Mouse (Mus musculus): ENCODE results near the gene Mavs. TPM values are rescaled to one million over a fixed set of nuclear protein-coding genes. Genes with fewer than 3 reads are reported as not detected.

The Mavs gene
- total RNA-seq, 2 experiments from 2014 or later = 6.8 to 7.4 TPM

DNA sequence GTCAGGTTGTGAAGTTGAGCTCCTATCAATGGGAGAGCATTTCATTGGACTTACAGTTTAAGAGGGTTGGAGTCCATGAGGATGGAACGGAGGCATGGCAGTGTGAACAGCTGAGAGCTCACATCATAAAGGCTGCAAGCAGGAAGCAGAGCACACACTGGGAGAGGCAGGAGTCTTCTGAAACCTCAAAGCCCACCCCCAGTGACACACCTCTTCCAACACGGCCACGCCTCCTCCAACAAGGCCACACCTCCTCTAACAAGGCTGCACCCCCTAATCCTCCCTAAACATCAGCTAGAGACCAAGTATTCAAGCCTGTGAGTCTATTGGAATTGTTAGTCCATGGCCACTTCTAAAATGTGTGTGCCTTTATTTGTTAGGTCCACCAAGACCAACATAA is 21.9 kb downstream of the Mavs start:
- no peak for TF ChIP-seq CTCF (conservative IDR thresholded peaks at IDR 0.05)
- no peak overlapping the region for H3K27ac ChIP-seq
- no peak for DNase-seq (ENCODE audit: low spot score in 2 of 2)

DNA sequence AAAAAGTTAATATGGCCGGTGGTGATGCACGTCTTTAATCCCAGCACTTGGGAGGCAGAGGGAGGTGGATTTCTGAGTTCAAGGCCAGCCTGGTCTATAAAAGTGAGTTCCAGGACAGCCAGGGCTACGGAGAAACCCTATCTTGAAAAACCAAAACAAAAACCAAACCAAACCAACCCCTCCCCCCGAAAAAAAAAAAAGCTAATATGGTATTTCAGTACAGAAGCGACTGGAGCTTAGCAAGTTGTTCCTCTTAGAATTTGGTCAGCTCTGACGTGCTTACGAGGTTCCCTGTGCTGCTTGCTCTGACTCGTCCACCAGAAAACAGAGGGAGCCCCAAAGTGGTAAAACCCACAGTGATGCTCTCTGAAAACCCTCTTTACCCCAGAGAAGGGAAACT is 24.8 kb downstream of the Mavs start:
- no peak for DNase-seq (ENCODE audit: low spot score in 2 of 2)
- Histone ChIP-seq H3K4me3 (no peak overlapping the region), H3K27ac (no peak overlapping the region)
- TF ChIP-seq CTCF (conservative IDR thresholded peaks at IDR 0.05) = no peak

More for the DNA sequence above, 21.9 kb downstream of the Mavs start:
- H3K4me3 ChIP-seq = no peak overlapping the region

DNA sequence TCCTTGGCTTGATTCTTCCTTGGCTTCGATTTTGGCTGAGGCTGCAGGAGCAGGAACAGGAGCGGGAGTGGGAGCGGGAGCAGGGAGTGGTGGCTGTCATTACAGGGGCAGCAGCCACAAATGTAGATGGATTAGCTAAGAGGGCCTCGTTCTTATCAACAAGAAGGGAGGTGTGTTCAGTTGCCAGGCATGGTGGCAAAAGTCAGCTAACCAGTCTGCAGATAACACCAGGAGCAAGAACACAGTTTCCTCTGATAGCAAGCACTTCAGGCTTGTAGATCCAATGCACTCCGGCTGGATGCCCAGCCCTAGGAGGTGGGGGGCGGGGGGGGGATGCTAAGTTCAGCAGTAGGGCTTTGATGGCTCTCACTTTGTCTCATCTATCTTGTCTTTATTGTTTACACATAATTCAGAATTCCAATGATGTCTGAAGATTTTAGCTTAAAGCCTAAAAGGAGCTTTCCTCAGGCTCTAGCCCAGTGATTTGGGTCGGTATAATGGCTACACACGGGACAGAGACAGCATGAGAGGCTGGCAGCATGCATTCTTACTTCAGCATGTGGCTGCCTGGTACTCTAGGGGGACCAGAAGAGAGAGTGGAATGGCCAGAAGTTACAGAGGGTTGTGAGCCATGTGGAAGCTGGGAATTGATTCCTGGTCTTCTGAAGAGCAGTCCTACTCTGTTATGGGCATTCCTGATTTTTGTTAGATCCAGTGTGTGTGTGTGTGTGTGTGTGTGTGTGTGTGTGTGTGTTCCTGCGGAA is 26.9 kb downstream of the Mavs start:
- Histone ChIP-seq H3K27ac (no peak overlapping the region), H3K4me3 (no peak overlapping the region)
- no peak for DNase-seq (ENCODE audit: low spot score in 2 of 2)
- TF ChIP-seq CTCF (conservative IDR thresholded peaks at IDR 0.05) = no peak

DNA sequence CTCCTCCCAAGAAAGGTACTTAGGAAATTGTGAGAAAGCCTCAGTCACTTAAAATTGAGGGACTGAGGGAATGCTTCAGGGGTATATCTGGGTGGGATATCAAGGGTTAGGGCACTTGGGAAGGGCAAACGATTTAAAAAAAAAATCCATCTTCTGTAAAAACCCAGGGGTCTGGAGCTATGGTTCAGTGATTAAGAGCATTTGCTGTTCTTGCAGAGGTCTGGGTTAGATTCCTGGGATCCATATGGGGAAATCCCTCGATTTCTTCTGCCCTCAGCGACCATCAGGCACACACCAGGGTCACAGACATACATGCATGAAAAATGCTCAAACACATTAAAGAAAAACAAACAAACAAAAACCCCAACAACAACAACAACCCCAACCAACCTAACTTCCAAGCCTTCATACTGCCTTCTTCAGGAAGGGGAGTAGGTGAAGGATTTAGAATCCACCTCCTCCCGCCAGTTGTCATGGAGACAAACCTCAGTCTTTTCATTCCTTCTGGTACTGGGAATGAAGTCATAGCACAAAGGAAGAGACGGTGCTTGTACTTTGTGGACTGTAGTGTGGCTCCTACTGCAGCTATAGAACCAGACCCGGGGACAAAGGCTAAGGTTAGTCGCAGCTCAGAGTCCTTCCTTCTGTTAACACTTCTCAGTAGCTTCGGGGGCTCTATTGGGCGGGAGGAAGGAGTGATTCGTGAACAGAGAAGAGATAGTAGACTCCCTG is 27.8 kb downstream of the Mavs start:
- Histone ChIP-seq H3K4me3 (peak overlapping the region; percentile 63), H3K27ac (peak overlapping the region; percentile 96)
- no peak for TF ChIP-seq CTCF (conservative IDR thresholded peaks at IDR 0.05)
- DNase-seq (ENCODE audit: low spot score in 2 of 2) = no peak

DNA sequence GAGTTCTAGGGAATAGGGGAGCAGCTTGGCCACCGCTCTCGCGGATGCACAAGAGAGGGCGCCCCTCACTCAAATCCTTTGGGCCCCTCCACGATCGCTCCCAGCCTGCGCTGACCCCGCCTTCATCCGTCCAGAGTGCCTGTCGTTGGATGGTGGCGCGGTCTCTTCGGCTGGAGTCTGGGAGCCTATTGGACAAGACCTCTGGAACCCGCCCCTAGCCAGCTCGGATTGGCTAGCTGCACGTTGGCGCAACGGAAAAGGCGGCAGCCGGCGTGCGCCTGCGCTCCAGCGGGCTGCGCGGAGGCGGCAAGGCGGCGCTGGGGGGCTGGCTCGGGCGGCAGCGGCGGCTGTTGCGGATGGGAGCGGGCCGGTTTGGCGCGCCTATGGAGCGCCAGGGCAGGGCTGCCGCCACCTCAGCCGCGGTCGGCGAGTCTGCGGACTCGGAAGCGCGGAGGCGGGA is 28.4 kb downstream of the Mavs start, which contains the start of gene Pank2:
TSS of gene Pank2 (plus strand) at position 283 of the 460 bp plus-strand sequence.
- peak within 1 kb of the TSS; percentile 63 for H3K4me3 ChIP-seq
- TF ChIP-seq CTCF (conservative IDR thresholded peaks at IDR 0.05) = peak; percentile 45
- peak within 1 kb of the TSS; percentile 96 for H3K27ac ChIP-seq
- peak; percentile 97 to 99 for DNase-seq (ENCODE audit: low spot score in 2 of 2)

DNA sequence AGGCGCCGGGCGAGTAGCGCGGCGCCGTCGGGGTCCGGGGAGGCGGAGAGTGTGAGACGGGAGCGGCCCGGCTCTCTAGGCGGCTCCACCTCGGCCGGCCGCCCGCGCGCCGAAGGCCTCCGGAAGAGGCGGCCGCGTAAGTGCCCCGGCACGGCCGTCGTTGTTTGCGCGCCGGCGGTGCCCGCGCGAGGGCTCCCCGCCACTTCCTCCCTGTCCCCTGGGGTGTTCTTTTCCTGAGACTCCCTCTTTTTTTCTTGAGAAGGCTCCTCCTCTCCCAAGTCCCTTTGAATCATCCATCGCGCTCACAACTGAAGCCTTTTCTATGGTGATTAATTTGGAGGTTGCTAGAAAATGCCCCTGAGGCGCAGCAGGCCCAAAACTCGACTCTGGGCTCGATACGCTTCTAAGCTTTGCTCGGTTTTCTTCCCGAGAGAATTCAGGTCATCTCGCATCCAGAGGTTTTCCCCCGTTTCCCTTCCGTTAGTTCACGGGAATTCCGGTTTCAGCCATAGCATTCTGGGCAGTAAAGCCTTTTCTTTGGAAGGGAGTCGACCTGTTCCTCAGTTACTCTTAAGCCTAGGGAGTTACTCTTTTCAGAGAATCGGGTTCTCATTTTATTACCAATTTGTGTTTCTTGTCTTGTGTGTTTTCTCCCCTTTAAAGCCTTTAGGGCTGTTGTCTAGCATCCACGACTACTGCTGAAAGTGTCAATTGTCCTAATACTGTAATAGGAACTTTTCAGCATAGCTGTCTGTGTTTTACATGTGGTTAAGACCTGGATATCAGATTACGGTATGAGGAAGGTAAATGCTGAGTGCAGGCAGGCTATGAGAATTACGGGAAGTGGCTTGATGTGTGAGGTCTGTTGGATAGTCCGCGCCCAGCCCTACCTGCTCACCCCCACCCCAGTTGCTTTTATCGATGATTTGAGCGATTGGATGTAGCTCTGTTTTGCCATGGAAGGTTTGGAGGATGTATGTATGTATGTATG is 29.1 kb downstream of the Mavs start:
- Histone ChIP-seq H3K4me3 (peak overlapping the region; percentile 63), H3K27ac (peak overlapping the region; percentile 96)
- no peak for TF ChIP-seq CTCF (conservative IDR thresholded peaks at IDR 0.05)
- DNase-seq (ENCODE audit: low spot score in 2 of 2) = peak in 1 of 2 experiments; percentile 41

DNA sequence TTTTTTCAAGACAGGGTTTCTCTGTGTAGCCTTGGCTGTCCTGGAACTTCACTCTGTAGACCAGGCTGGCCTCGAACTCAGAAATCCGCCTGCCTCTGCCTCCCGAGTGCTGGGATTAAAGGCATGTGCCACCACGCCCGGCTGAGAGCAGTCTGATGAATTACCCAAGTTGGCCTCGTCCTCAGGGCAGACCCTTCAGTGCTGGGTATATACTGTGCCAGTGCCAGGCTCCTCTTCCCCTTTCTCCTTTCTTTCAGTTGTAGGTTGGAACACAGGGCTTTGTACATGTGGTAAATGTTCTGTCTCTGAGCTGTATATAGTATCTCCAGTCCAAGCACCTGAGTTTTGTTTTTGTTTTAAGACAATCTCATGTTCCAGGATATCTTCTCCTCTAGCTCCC is 30.2 kb downstream of the Mavs start:
- DNase-seq (ENCODE audit: low spot score in 2 of 2) = no peak
- Histone ChIP-seq H3K27ac (no peak overlapping the region), H3K4me3 (peak overlapping the region; percentile 63)
- TF ChIP-seq CTCF (conservative IDR thresholded peaks at IDR 0.05) = no peak

DNA sequence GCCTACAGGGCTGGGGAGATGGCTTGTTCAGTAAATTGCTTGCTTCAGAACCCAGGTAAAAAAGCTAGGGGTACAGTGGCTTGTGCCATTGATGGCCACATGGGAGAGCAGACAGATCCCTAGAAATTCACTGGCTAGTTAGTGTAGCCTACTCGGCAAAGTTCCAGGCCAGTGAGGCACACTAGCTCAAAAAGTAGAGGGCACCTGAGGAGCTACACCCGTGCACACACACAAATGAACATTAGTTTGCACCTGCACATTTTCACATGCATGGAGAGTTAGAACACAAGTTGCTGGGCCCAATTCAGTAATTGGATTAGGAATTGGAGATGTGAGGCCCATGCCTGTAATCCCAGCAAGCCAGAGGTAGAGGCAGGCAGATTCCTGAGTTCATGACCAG is 31.2 kb downstream of the Mavs start:
- no peak for DNase-seq (ENCODE audit: low spot score in 2 of 2)
- no peak for TF ChIP-seq CTCF (conservative IDR thresholded peaks at IDR 0.05)
- Histone ChIP-seq H3K4me3 (no peak overlapping the region), H3K27ac (no peak overlapping the region)

DNA sequence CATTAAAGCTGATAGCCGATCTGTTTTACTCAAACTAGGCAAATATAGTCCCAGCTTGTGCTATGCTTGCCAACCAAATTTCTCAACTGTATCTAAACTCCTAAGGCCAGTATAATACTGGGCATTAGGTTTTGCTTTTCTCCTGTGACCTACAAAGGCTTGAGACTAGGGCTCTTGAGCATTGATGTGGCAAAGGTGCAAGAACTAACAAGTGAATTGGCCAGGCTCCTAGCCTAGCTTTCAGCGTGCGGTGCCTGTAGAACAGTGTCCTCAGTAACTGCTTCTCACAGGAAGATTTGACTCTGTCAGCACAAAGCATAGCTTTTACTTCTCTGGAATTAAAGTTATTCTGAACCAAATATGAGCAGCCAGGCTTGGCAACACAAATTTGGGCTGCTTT is 41.6 kb downstream of the Mavs start:
- Histone ChIP-seq H3K27ac (peak overlapping the region; percentile 54), H3K4me3 (no peak overlapping the region)
- DNase-seq (ENCODE audit: low spot score in 2 of 2) = no peak
- no peak for TF ChIP-seq CTCF (conservative IDR thresholded peaks at IDR 0.05)

DNA sequence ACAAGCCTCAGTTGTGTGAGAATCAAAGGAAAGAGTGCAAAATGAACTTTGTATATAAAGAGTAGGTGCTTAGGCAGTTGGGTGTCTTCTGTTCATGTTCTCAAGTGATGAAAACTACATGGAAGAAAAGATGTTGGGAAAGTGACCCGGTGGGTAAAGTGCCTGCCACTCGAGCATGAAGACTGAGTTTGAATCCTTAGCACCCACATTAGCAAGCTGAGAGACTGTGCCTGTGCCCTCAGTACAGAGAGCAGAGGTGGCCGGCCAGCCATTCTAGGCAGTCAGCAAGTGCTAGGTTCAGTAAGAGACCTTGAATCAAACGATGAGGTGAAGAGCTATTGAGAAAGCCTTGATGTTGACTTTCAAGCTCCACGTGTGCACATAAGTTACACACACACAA is 42.9 kb downstream of the Mavs start:
- DNase-seq (ENCODE audit: low spot score in 2 of 2) = no peak
- H3K4me3 ChIP-seq = no peak overlapping the region
- no peak overlapping the region for H3K27ac ChIP-seq
- no peak for TF ChIP-seq CTCF (conservative IDR thresholded peaks at IDR 0.05)

DNA sequence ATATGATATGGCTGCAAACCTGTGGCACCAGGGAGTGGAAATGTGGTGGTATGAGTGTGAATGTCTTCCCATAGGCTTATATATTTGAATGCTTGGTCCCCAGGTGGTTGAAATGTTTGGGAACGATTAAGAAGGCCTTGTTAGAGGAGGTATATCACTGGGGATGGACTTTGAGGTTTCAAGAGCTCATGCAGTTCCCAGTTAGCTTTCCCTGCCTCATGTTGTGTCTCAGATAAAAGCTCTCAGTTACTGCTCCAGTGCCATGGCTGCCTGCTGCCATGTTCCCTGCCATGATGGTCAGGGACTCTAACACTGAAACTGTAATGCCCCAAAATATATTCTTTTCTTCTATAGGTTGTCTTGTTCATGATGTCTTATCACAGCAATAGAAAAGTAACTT is 47.7 kb downstream of the Mavs start:
- TF ChIP-seq CTCF (conservative IDR thresholded peaks at IDR 0.05) = no peak

DNA sequence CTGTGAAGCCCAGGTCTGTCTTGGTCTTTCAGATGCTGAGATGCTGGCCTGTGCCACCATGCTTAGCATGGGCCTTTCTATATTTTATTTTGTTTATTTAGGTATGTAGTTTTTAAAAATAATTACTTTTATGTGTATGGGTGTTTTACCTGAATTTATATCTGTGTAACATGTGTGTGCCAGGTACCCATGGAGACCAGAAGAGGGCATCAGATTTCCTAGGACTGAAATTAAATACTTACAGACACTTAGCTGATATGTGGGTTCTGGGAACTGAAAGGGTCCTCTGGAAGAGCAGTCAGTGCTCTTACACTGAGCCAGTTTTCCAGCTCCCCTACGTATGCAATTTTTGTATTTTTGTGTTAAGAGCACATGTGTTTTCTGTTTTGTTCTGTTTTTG is 52.4 kb downstream of the Mavs start:
- Histone ChIP-seq H3K27ac (no peak overlapping the region), H3K4me3 (no peak overlapping the region)
- DNase-seq (ENCODE audit: low spot score in 2 of 2) = no peak
- peak; percentile 67 for TF ChIP-seq CTCF (conservative IDR thresholded peaks at IDR 0.05)

More for the DNA sequence above, 47.7 kb downstream of the Mavs start:
- Histone ChIP-seq H3K27ac (no peak overlapping the region), H3K4me3 (no peak overlapping the region)
- no peak for DNase-seq (ENCODE audit: low spot score in 2 of 2)
